Mouse (Mus musculus) embryonic facial prominence, embryonic 10.5 days (tissue): ENCODE data around the gene Gmip. TPM values are rescaled to one million over a fixed set of nuclear protein-coding genes. Genes with fewer than 3 reads are reported as not detected.

Experiments
- polyA plus RNA-seq: library from polyadenylated mRNA; unstranded; fragments of >200 nt; fragmentation: Nextera tagmentation; extraction: Ambion mirVana; gene quantifications from 2 replicates; pipeline ENCODE4 v1.2.1, GENCODE M21; 2016

Gmip gene
- polyA plus RNA-seq, 1 experiment from 2014 or later, result 10.6 TPM

Other genes starting within 250 kb of the Gmip start
- 30.6 and 32.2 TPM in 2 replicates for gene Zfp868, start 183.1 kb upstream of the Gmip start, polyA plus RNA-seq
- gene Zfp964, start 154.2 kb upstream of the Gmip start, polyA plus RNA-seq, result 2.1 and 2.2 TPM in 2 replicates
- 33.1 and 33.7 TPM in 2 replicates for gene Zfp869, start 98.0 kb upstream of the Gmip start, polyA plus RNA-seq
- gene Zfp963, start 58.7 kb upstream of the Gmip start, polyA plus RNA-seq, result 5.6 and 6.3 TPM in 2 replicates
- gene Gm20422, start 33.8 kb upstream of the Gmip start, polyA plus RNA-seq, result 1.2 TPM in 1 of 2 replicates, not detected in the other
- gene Atp13a1, start 17.5 kb upstream of the Gmip start, polyA plus RNA-seq, result 59.8 and 65.8 TPM in 2 replicates
- 33.3 and 34.7 TPM in 2 replicates for gene Zfp866, start 17.5 kb upstream of the Gmip start, polyA plus RNA-seq
- gene Lpar2, start 13.8 kb downstream of the Gmip start, polyA plus RNA-seq, result 1.0 and 1.1 TPM in 2 replicates
- 17.1 and 18.0 TPM in 2 replicates for gene Pbx4, start 23.8 kb downstream of the Gmip start, polyA plus RNA-seq
- gene Cilp2, start 79.0 kb downstream of the Gmip start, polyA plus RNA-seq, result 0.39 and 0.54 TPM in 2 replicates
- gene Tssk6, start 93.5 kb downstream of the Gmip start, polyA plus RNA-seq, result 4.4 and 4.8 TPM in 2 replicates
- 159 and 164 TPM in 2 replicates for gene Ndufa13, start 93.9 kb downstream of the Gmip start, polyA plus RNA-seq
- 4.2 and 4.3 TPM in 2 replicates for gene Yjefn3, start 94.0 kb downstream of the Gmip start, polyA plus RNA-seq
- gene Gatad2a, start 187.7 kb downstream of the Gmip start, polyA plus RNA-seq, result 57.3 and 59.9 TPM in 2 replicates
- gene Mau2, start 234.1 kb downstream of the Gmip start, polyA plus RNA-seq, result 63.9 and 67.3 TPM in 2 replicates
- gene Sugp1, start 234.1 kb downstream of the Gmip start, polyA plus RNA-seq, result 53.5 and 56.5 TPM in 2 replicates